Mouse (Mus musculus) hindbrain, embryonic 13.5 days (tissue): ENCODE measurements at regions not wholly inside any gene's neighbourhood (a gene's known extent, or its start where the extent isn't known, plus 50 kb on each side); places are given as distances from the start of the nearest gene placed in this dataset.

Experiments
- ATAC-seq: fragments of 200-750 bp; cut with Nextera tagmentation; 2 replicates; pipeline ENCODE4 v1.8.0; 2017; ENCODE audit warnings: moderate TSS enrichment; ENCODE audit not compliant: low FRiP score
- H3K27ac ChIP-seq: fragments of 300-500 bp; sonication (generic); 2 replicates; pipeline ENCODE4 v1.5.1; 2015; ENCODE audit warnings: inconsistent platforms, mild to moderate bottlenecking, moderate library complexity
- H3K27me3 ChIP-seq: fragments of 300-500 bp; sonication (generic); 2 replicates; pipeline ENCODE4 v1.6.1; 2015; ENCODE audit warnings: mild to moderate bottlenecking, inconsistent platforms
- H3K36me3 ChIP-seq: fragments of 300-500 bp; sonication (generic); 2 replicates; pipeline ENCODE4 v1.6.1; 2015; ENCODE audit warnings: mild to moderate bottlenecking, inconsistent platforms
- H3K4me1 ChIP-seq: fragments of 300-500 bp; sonication (generic); replicated peaks from 2 replicates; pipeline ENCODE4 v1.6.1; 2015; ENCODE audit warnings: inconsistent platforms
- H3K4me2 ChIP-seq: fragments of 300-500 bp; sonication (generic); 2 replicates; pipeline ENCODE4 v1.6.1; 2015; ENCODE audit warnings: inconsistent platforms, mild to moderate bottlenecking, moderate library complexity
- H3K4me3 ChIP-seq: fragments of 300-500 bp; sonication (generic); 2 replicates; pipeline ENCODE4 v1.5.1; 2015; ENCODE audit warnings: mild to moderate bottlenecking, inconsistent platforms
- H3K9ac ChIP-seq: fragments of 300-500 bp; sonication (generic); 2 replicates; pipeline ENCODE4 v1.6.1; 2015; ENCODE audit warnings: mild to moderate bottlenecking, inconsistent platforms
- H3K9me3 ChIP-seq: fragments of 300-500 bp; sonication (generic); 2 replicates; pipeline ENCODE4 v1.6.1; 2016; ENCODE audit warnings: inconsistent platforms
- WGBS: fragments of 180-500 bp; shearing (Covaris S2); methylation state at CpG from one replicate; pipeline ENCODE4 v1.1.7; 2015; 5-methylcytosine and 5-hydroxymethylcytosine counted together

DNA sequence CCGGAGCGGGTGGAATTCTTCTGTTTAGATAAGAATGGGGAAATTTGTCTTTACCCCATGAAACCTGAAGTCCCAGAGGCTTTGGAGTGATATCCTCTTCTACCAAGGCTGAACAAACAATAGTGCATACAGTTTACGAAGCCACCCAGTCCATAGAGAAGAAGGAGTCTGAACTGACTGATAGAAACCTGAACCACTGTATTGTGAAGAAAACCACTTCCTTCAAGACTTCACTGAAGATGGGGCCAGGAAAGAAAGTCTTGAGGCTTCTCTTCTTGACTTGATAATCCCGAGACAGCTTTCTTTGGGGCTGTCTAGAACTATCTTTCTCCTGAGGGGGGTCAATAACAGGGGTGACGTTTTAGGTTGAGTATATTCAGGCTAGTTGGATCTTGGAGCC, 284.4 kb downstream of the Cd83 start:
- H3K9ac ChIP-seq: no peak overlapping the region
- H3K9me3 ChIP-seq: no peaks in the 10 kb centered on the region
- H3K4me1 ChIP-seq: no peaks in the 10 kb centered on the region
- no peak for ATAC-seq
- H3K4me2 ChIP-seq: no peak overlapping the region
- H3K4me3 ChIP-seq: no peak overlapping the region
- 89% methylated on average over 5 of the region's 5 CpGs for WGBS
- no peaks in the 10 kb centered on the region for H3K36me3 ChIP-seq
- no peak overlapping the region for H3K27ac ChIP-seq
- no peaks in the 10 kb centered on the region for H3K27me3 ChIP-seq

GRCm38 (mm10) chr13:44073122-44073521, 288.5 kb downstream of the Cd83 start:
- Histone ChIP-seq H3K9ac (no peak overlapping the region), H3K27ac (no peak overlapping the region), H3K36me3 (no peaks in the 10 kb centered on the region), H3K4me1 (no peaks in the 10 kb centered on the region), H3K9me3 (no peaks in the 10 kb centered on the region), H3K4me2 (no peak overlapping the region), H3K27me3 (no peaks in the 10 kb centered on the region), H3K4me3 (no peak overlapping the region)
- 86% methylated on average over 9 of the region's 9 CpGs for WGBS
- ATAC-seq: no peak

DNA sequence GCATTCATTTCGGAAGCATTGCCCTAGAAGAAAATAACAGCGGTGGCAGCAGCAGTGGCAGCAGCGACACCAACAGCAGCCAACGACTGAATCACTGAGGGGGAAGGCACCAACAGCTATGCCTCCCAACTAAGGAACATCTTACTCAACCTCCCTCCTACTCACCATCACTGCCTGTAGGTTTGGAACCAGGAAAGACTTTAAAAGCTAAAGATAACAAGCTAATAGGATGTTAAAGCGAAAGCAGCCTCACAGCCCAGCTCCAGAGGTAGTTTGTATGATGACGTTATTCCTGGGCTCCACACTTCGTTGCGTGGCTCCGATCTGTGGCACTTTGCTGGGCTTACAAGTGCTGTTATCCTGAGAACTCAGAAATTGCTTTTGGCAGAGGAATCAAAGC, 289.6 kb downstream of the Cd83 start:
- 93% methylated on average over 9 of the region's 9 CpGs for WGBS
- ATAC-seq: no peak
- H3K27ac ChIP-seq: no peak overlapping the region

GRCm38 (mm10) chr13:44077022-44077421, 292.4 kb downstream of the Cd83 start:
- 91% methylated on average over 10 of the region's 10 CpGs for WGBS
- no peak for ATAC-seq
- H3K4me1 ChIP-seq: no peaks in the 10 kb centered on the region
- H3K27ac ChIP-seq: no peak overlapping the region
- no peak overlapping the region for H3K4me2 ChIP-seq
- H3K9ac ChIP-seq: no peak overlapping the region
- H3K9me3 ChIP-seq: no peaks in the 10 kb centered on the region
- no peaks in the 10 kb centered on the region for H3K36me3 ChIP-seq
- H3K27me3 ChIP-seq: no peaks in the 10 kb centered on the region
- no peak overlapping the region for H3K4me3 ChIP-seq

More for the DNA sequence above, 289.6 kb downstream of the Cd83 start:
- H3K4me3 ChIP-seq: no peak overlapping the region
- no peak overlapping the region for H3K9ac ChIP-seq
- no peaks in the 10 kb centered on the region for H3K9me3 ChIP-seq
- H3K27me3 ChIP-seq: no peaks in the 10 kb centered on the region
- no peak overlapping the region for H3K4me2 ChIP-seq
- no peaks in the 10 kb centered on the region for H3K4me1 ChIP-seq
- H3K36me3 ChIP-seq: no peaks in the 10 kb centered on the region

GRCm38 (mm10) chr13:44085621-44086510, 301.3 kb downstream of the Cd83 start:
- peaks cover 4% of the 10 kb centered on the region; the same call in 1 of the 2 replicates for H3K4me1 ChIP-seq
- ATAC-seq: no peak
- no peak overlapping the region for H3K4me2 ChIP-seq
- no peak overlapping the region for H3K4me3 ChIP-seq
- 63% methylated on average over 10 of the region's 10 CpGs for WGBS
- H3K27ac ChIP-seq: no peak overlapping the region
- no peak overlapping the region for H3K9ac ChIP-seq
- no peaks in the 10 kb centered on the region for H3K9me3 ChIP-seq
- H3K36me3 ChIP-seq: no peaks in the 10 kb centered on the region
- no peaks in the 10 kb centered on the region for H3K27me3 ChIP-seq

GRCm38 (mm10) chr13:44086801-44087200, 302.2 kb downstream of the Cd83 start:
- no peaks in the 10 kb centered on the region for H3K36me3 ChIP-seq
- no peaks in the 10 kb centered on the region for H3K27me3 ChIP-seq
- no peaks in the 10 kb centered on the region for H3K9me3 ChIP-seq
- no peak overlapping the region for H3K4me2 ChIP-seq
- ATAC-seq: no peak
- 52% methylated on average over 4 of the region's 4 CpGs for WGBS
- H3K4me1 ChIP-seq: peaks cover 4% of the 10 kb centered on the region; the same call in 1 of the 2 replicates
- no peak overlapping the region for H3K9ac ChIP-seq
- H3K27ac ChIP-seq: no peak overlapping the region
- no peak overlapping the region for H3K4me3 ChIP-seq

DNA sequence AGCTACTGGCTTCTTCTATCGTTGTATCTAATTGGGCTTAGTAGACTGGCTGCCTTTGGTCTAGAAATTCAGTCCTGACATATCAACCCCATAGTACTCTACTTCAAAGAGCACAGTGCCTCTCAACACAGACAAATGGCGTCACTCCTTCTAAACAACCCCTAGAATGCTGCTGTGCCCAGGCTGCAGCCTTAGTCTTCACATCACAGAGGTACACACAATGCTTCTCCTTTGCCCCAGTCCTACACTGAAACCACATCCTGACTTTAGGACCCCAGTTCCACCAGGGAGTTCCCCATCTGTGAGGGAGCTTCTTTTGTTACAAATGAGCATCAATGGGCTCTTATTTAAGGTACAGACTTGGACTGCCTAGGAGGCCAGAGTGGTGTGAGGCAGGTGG, 312.6 kb downstream of the Cd83 start:
- WGBS: 85% methylated on average over 2 of the region's 2 CpGs
- no peak for ATAC-seq
- Histone ChIP-seq H3K9ac (no peak overlapping the region), H3K9me3 (peaks cover 3% of the 10 kb centered on the region; the same call in 1 of the 2 replicates), H3K4me3 (no peak overlapping the region), H3K27me3 (0 out of 2 replicates have a peak, but pooled peaks cover 5% of the 10 kb centered on the region), H3K27ac (no peak overlapping the region), H3K36me3 (no peaks in the 10 kb centered on the region), H3K4me2 (no peak overlapping the region), H3K4me1 (peaks cover 32% of the 10 kb centered on the region)

DNA sequence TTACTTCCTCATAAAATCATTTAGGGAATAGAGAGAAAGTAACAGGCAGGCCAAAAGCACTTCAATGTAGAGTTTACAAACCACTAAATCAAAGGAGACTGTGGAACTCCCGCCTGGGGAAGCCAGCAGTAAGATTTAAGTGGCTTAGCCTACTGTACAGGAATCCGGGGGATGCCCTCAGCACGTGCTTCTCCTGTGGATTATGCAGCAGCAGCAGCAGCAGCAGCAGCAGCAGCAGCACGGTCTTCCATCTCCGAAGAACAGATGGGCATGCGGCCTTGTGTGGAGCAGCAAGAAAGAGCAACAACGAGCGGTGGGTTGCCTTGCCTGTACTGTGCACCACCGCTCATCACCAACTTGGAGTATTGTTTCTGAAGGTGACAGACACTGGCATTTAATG, 314.9 kb downstream of the Cd83 start:
- peaks cover 32% of the 10 kb centered on the region for H3K4me1 ChIP-seq
- no peak overlapping the region for H3K4me2 ChIP-seq
- no peaks in the 10 kb centered on the region for H3K36me3 ChIP-seq
- WGBS: 16% methylated on average over 9 of the region's 9 CpGs
- H3K9me3 ChIP-seq: no peaks in the 10 kb centered on the region
- H3K27ac ChIP-seq: peak overlapping the region; percentile 9; the same call in 1 of the 2 replicates
- 0 out of 2 replicates have a peak, but pooled peaks cover 10% of the 10 kb centered on the region for H3K27me3 ChIP-seq
- H3K9ac ChIP-seq: no peak overlapping the region
- no peak for ATAC-seq
- H3K4me3 ChIP-seq: no peak overlapping the region

GRCm38 (mm10) chr13:44100125-44101067, 315.8 kb downstream of the Cd83 start:
- H3K9me3 ChIP-seq: no peaks in the 10 kb centered on the region
- H3K4me3 ChIP-seq: peak overlapping the region; percentile 10; the same call in 1 of the 2 replicates
- 0 out of 2 replicates have a peak, but pooled peaks cover 15% of the 10 kb centered on the region for H3K27me3 ChIP-seq
- no peaks in the 10 kb centered on the region for H3K36me3 ChIP-seq
- 6% methylated on average over 21 of the region's 21 CpGs for WGBS
- peaks cover 32% of the 10 kb centered on the region for H3K4me1 ChIP-seq
- H3K4me2 ChIP-seq: peak overlapping the region; percentile 53
- H3K9ac ChIP-seq: peak overlapping the region; percentile 36; the same call in 1 of the 2 replicates
- ATAC-seq: peak; percentile 89
- H3K27ac ChIP-seq: peak overlapping the region; percentile 45

DNA sequence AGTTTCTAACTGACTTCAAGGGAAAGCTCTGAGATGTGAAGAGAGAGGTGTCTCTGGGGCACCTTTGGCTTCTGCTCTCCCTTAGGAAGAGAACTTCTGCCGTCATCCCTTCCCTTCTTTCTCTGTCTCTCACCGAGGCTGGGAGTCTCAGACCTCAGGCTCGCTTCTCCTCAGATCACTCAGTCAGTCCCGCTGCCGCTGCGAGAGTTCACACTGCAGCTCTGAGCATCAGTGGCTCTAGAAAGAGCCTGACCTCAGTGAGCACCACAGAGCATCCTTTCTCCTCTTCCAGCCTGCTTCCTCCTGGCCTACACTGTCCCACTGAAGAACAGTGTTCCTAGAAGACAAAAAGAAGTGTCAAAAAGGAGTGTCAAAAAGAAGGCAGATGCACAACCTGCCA, 316.6 kb downstream of the Cd83 start:
- peak; percentile 38; the same call in 1 of the 2 replicates for ATAC-seq
- Histone ChIP-seq H3K4me2 (peak overlapping the region; percentile 53), H3K27me3 (0 out of 2 replicates have a peak, but pooled peaks cover 16% of the 10 kb centered on the region), H3K36me3 (no peaks in the 10 kb centered on the region), H3K4me1 (peaks cover 32% of the 10 kb centered on the region), H3K4me3 (peak overlapping the region; percentile 10; the same call in 1 of the 2 replicates), H3K27ac (peak overlapping the region; percentile 42), H3K9me3 (no peaks in the 10 kb centered on the region), H3K9ac (peak overlapping the region; percentile 36; the same call in 1 of the 2 replicates)
- 3% methylated on average over 6 of the region's 6 CpGs for WGBS

- H3K9ac ChIP-seq: no peak overlapping the region
- no peaks in the 10 kb centered on the region for H3K36me3 ChIP-seq
- no peak for ATAC-seq
- H3K27me3 ChIP-seq: 0 out of 2 replicates have a peak, but pooled peaks cover 16% of the 10 kb centered on the region
- H3K4me3 ChIP-seq: no peak overlapping the region
- no peaks in the 10 kb centered on the region for H3K9me3 ChIP-seq
- H3K4me1 ChIP-seq: peaks cover 32% of the 10 kb centered on the region
- H3K27ac ChIP-seq: no peak overlapping the region
- WGBS: 68% methylated on average over 6 of the region's 6 CpGs
- no peak overlapping the region for H3K4me2 ChIP-seq
These were observed 317.2 kb downstream of the Cd83 start for GRCm38 (mm10) chr13:44101806-44102205.

- no peak for ATAC-seq
- Histone ChIP-seq H3K9me3 (no peaks in the 10 kb centered on the region), H3K4me2 (no peak overlapping the region), H3K27me3 (0 out of 2 replicates have a peak, but pooled peaks cover 18% of the 10 kb centered on the region), H3K4me3 (no peak overlapping the region), H3K36me3 (no peaks in the 10 kb centered on the region), H3K4me1 (peaks cover 32% of the 10 kb centered on the region), H3K27ac (no peak overlapping the region), H3K9ac (no peak overlapping the region)
- WGBS: 48% methylated on average over 4 of the region's 4 CpGs
These were observed 317.7 kb downstream of the Cd83 start for GRCm38 (mm10) chr13:44102257-44102656.
